20 mouse cellular contexts compared by ENCODE assay signal in the genomic region with DNA sequence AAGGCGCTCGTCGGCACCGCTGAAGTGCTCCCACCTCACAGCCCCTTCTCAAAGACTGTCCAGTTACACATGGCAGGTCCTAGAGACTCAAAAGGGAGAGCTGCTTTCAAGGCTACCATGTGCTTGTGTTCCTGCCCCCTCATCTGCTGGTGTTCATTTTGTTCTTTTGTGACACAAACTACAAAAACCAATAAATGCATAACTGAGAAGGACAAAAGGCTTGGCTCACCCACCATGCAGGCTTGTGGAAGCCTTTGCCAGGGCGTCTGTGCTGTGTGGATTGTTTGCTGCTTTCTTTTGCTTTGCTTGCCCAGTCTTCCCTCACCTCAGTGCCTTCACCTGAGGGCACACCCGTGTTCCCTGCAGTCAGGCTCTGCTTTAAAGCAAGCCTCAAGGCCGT. TPM values are rescaled to one million over a fixed set of nuclear protein-coding genes. Genes with fewer than 3 reads are reported as not detected.
DNase-seq lines count a peak whose midpoint lies in the region; ATAC-seq and TF ChIP-seq lines count a peak whose summit lies in the region.
"Had no signal": no experiment of that assay in that cellular context is flagged by ENCODE, and none has a peak within 500 bp of the region (broad histone marks: within the 10 kb centered on the region; RNA-seq: fewer than 3 reads in every experiment).

No protein-coding gene starts in this region.

- 86% methylated on average over 7 of the region's 7 CpGs for WGBS in heart, embryonic 13.5 days
- 86% methylated on average over 7 of the region's 7 CpGs for WGBS in liver, embryonic 16.5 days (ENCODE audit: insufficient replicate concordance)

- peaks cover 64% of the 10 kb centered on the region for H3K36me3 ChIP-seq in heart, embryonic 13.5 days
- peaks cover 13% of the 10 kb centered on the region for H3K36me3 ChIP-seq in ES-E14 (ENCODE audit: control insufficient read depth, insufficient read depth, low read length, poor library complexity, severe bottlenecking)
- H3K36me3 ChIP-seq in liver, embryonic 16.5 days (ENCODE audit: control insufficient read depth, insufficient read depth), result peaks cover 43% of the 10 kb centered on the region

- no peak overlapping the region for H3K4me2 ChIP-seq in heart, embryonic 13.5 days
- H3K4me2 ChIP-seq in liver, embryonic 16.5 days (ENCODE audit: low read depth, low read length), result peak overlapping the region; percentile 4; the same call in 1 of the 2 replicates
- H3K4me2 ChIP-seq: hindbrain, embryonic 15.5 days; neural tube, embryonic 12.5 days had no signal

- peaks cover 48% of the 10 kb centered on the region for H3K4me1 ChIP-seq in heart, embryonic 13.5 days
- peaks cover 2 to 13% of the 10 kb centered on the region in 2 experiments; a peak in 2 of 4 replicates for H3K4me1 ChIP-seq in ES-E14 (ENCODE audit: control insufficient read depth in 2 of 2, insufficient read depth in 2 of 2, low read length in 2 of 2, poor library complexity in 1 of 2)
- peaks cover 48% of the 10 kb centered on the region for H3K4me1 ChIP-seq in liver, embryonic 16.5 days (ENCODE audit: control insufficient read depth, low read depth, low read length)

- no peak for ATAC-seq in heart, embryonic 13.5 days (ENCODE audit: extremely low read depth, insufficient number of reproducible peaks, low FRiP score, low TSS enrichment)
- no peak for ATAC-seq in liver, embryonic 16.5 days (ENCODE audit: low read depth)
- ATAC-seq: intestine, postnatal 0 days had no signal

- peak overlapping the region; percentile 76; the same call in 1 of the 2 replicates for H3K27ac ChIP-seq in heart, embryonic 13.5 days (replicated peaks)
- H3K27ac ChIP-seq in ES-E14 (ENCODE audit: insufficient read depth, low read depth, low read length, poor library complexity, severe bottlenecking), result no peak overlapping the region
- H3K27ac ChIP-seq in liver, embryonic 16.5 days (ENCODE audit: low read length), result peak overlapping the region; percentile 89; the same call in 1 of the 2 replicates
- H3K27ac ChIP-seq: liver, embryonic 14.5 days; midbrain, embryonic 10.5 days; neural tube, embryonic 12.5 days had no signal

- no peak overlapping the region for H3K9ac ChIP-seq in heart, embryonic 13.5 days
- H3K9ac ChIP-seq in ES-E14 (ENCODE audit: insufficient read depth, low read depth, low read length, poor library complexity, severe bottlenecking), result 0 out of 2 replicates have a peak overlapping the region, but pooled peaks have one; percentile 38
- H3K9ac ChIP-seq in liver, embryonic 16.5 days (ENCODE audit: low read depth, low read length), result no peak overlapping the region
- H3K9ac ChIP-seq: hindbrain, embryonic 15.5 days; liver, embryonic 14.5 days; neural tube, embryonic 12.5 days had no signal

- H3K9me3 ChIP-seq in heart, embryonic 13.5 days, result no peaks in the 10 kb centered on the region
- no peaks in the 10 kb centered on the region for H3K9me3 ChIP-seq in ES-E14 (ENCODE audit: control insufficient read depth, insufficient read depth, low read depth, low read length)
- no peaks in the 10 kb centered on the region for H3K9me3 ChIP-seq in liver, embryonic 16.5 days (replicated peaks; ENCODE audit: control insufficient read depth, low read length)
- H3K9me3 ChIP-seq: hindbrain, embryonic 15.5 days; midbrain, embryonic 10.5 days; neural tube, embryonic 12.5 days had no signal

- in situ Hi-C loops in ES-E14 (cut with MboI; ENCODE audit: low sequenced_read_pairs in 2 of 2, unreplicated experiment in 2 of 2), result no loop called here

- DNase-seq in heart, postnatal 4 days, result no peak
- DNase-seq in layer of hippocampus, postnatal 14 days (ENCODE audit: low spot score in 2 of 2), result peak; percentile 26 to 49
- DNase-seq in layer of hippocampus, postnatal 10 days (ENCODE audit: low spot score in 2 of 2), result no peak
- DNase-seq in ES-E14 (ENCODE audit: low read depth, low spot score), result no peak
- no peak for DNase-seq in frontal cortex, postnatal 14 days (ENCODE audit: low spot score in 2 of 2)
- no peak for DNase-seq in urinary bladder, postnatal 36 days (ENCODE audit: low spot score in 2 of 2)
- DNase-seq: cerebellum, adult 11-12 months; cerebellum, postnatal 36 days; gastrocnemius, postnatal 14 days; kidney, postnatal 25 days; lung, postnatal 36 days; spleen, adult 18-20 months; thymus, adult 2 months had no signal

- H3K4me3 ChIP-seq in heart, embryonic 13.5 days, result no peak overlapping the region
- H3K4me3 ChIP-seq in ES-E14 (ENCODE audit: insufficient read depth in 1 of 2, low read depth in 1 of 2, low read length in 2 of 2, poor library complexity in 1 of 2, severe bottlenecking in 1 of 2), result peak overlapping the region in 1 of 2 experiments; percentile 41; a peak in 2 of 4 replicates
- H3K4me3 ChIP-seq in liver, embryonic 16.5 days (ENCODE audit: low read depth, low read length), result peak overlapping the region; percentile 60; the same call in 1 of the 2 replicates
- H3K4me3 ChIP-seq: hindbrain, embryonic 15.5 days; midbrain, embryonic 10.5 days; neural tube, embryonic 12.5 days had no signal

- no peaks in the 10 kb centered on the region for H3K27me3 ChIP-seq in heart, embryonic 13.5 days (replicated peaks)
- H3K27me3 ChIP-seq in liver, embryonic 16.5 days (ENCODE audit: control insufficient read depth, insufficient read depth, low read depth, low read length), result no peaks in the 10 kb centered on the region
- H3K27me3 ChIP-seq: hindbrain, embryonic 15.5 days; neural tube, embryonic 12.5 days had no signal

TF ChIP-seq in ES-E14, 5 proteins besides CTCF, POLR2A, EP300 and RAD21:
- TF ChIP-seq HCFC1 (IDR thresholded peaks at IDR 0.05; ENCODE audit: borderline replicate concordance, insufficient read depth, low read length) (no peak), CHD2 (IDR thresholded peaks at IDR 0.05; ENCODE audit: low read depth, low read length) (no peak), ZNF384 (IDR thresholded peaks at IDR 0.05; ENCODE audit: low read depth, low read length) (no peak), ZC3H11A (IDR thresholded peaks at IDR 0.05; ENCODE audit: borderline replicate concordance, low read depth, low read length) (no peak), MAFK (IDR thresholded peaks at IDR 0.05; ENCODE audit: insufficient read depth, low read depth, low read length) (no peak)
TF ChIP-seq in ES-E14: peak in this region for 0.

RNA-seq across cellular contexts. Expression of gene Nckipsd, which starts 10.7 kb away (rescaled TPM):
- polyA plus RNA-seq in heart, embryonic 13.5 days (2015; fragmentation: Nextera tagmentation; extraction: Ambion mirVana), result 9.7 and 10.6 TPM in 2 replicates
- total RNA-seq in heart, postnatal 4 days (2021), result 1 to 10 TPM; 8.1 to 8.2 TPM
- total RNA-seq in layer of hippocampus, postnatal 14 days (2021), result 10 to 100 TPM; 47.2 to 52.3 TPM
- 10 to 100 TPM; 40.7 to 43.4 TPM for total RNA-seq in layer of hippocampus, postnatal 10 days (2021)
- 17.4 and 20.2 TPM in 2 replicates for total RNA-seq in ES-E14 (2012; rRNA removed)
- 3.5 and 3.6 TPM in 2 replicates for polyA plus RNA-seq in liver, embryonic 16.5 days (2015; fragmentation: Nextera tagmentation; extraction: Ambion mirVana)

RNA-seq across cellular contexts. Expression of gene Ip6k2, which starts 13.9 kb away (rescaled TPM):
- polyA plus RNA-seq in heart, embryonic 13.5 days (2015; fragmentation: Nextera tagmentation; extraction: Ambion mirVana), result 39.8 and 42.9 TPM in 2 replicates
- total RNA-seq in heart, postnatal 4 days (2021), result 10 to 100 TPM; 43.7 to 48.5 TPM
- 100 to 1,000 TPM; 201 to 212 TPM for total RNA-seq in layer of hippocampus, postnatal 14 days (2021)
- total RNA-seq in layer of hippocampus, postnatal 10 days (2021), result 100 to 1,000 TPM; 180 to 190 TPM
- total RNA-seq in ES-E14 (2012; rRNA removed), result 23.0 and 24.4 TPM in 2 replicates
- 12.4 and 13.6 TPM in 2 replicates for polyA plus RNA-seq in liver, embryonic 16.5 days (2015; fragmentation: Nextera tagmentation; extraction: Ambion mirVana)

RNA-seq across cellular contexts. Expression of gene Celsr3, which starts 28.6 kb away (rescaled TPM):
- 0.09 and 0.10 TPM in 2 replicates for polyA plus RNA-seq in heart, embryonic 13.5 days (2015; fragmentation: Nextera tagmentation; extraction: Ambion mirVana)
- total RNA-seq in heart, postnatal 4 days (2021), result under 1 TPM; 0.07 TPM
- total RNA-seq in layer of hippocampus, postnatal 14 days (2021), result 10 to 100 TPM; 54.2 to 57.1 TPM
- 10 to 100 TPM; 64.6 to 78.9 TPM for total RNA-seq in layer of hippocampus, postnatal 10 days (2021)
- 4.3 and 14.6 TPM in 2 replicates for total RNA-seq in ES-E14 (2012; rRNA removed)
- 0.16 and 0.22 TPM in 2 replicates for polyA plus RNA-seq in liver, embryonic 16.5 days (2015; fragmentation: Nextera tagmentation; extraction: Ambion mirVana)

RNA-seq across cellular contexts. Expression of gene Slc26a6, which starts 55.6 kb away (rescaled TPM):
- polyA plus RNA-seq in heart, embryonic 13.5 days (2015; fragmentation: Nextera tagmentation; extraction: Ambion mirVana), result 5.1 and 5.7 TPM in 2 replicates
- total RNA-seq in heart, postnatal 4 days (2021), result 10 to 100 TPM in 1 of 2 experiments, 1 to 10 TPM in 1; 8.4 to 10.1 TPM
- 10 to 100 TPM; 31.5 to 33.6 TPM for total RNA-seq in layer of hippocampus, postnatal 14 days (2021)
- total RNA-seq in layer of hippocampus, postnatal 10 days (2021), result 10 to 100 TPM; 35.8 to 38.1 TPM
- 15.1 and 19.8 TPM in 2 replicates for total RNA-seq in ES-E14 (2012; rRNA removed)
- 4.8 and 4.9 TPM in 2 replicates for polyA plus RNA-seq in liver, embryonic 16.5 days (2015; fragmentation: Nextera tagmentation; extraction: Ambion mirVana)

Comparison
In these comparisons a context has a peak if more than half of its experiments do, and no peak if none do; other contexts are left out.
1. DNase-seq: peak in layer of hippocampus, postnatal 14 days (2 of 2); none in heart, postnatal 4 days (single experiment), layer of hippocampus, postnatal 10 days (0 of 2), ES-E14 (single experiment), frontal cortex, postnatal 14 days (0 of 2) and urinary bladder, postnatal 36 days (0 of 2).